8 mouse cellular contexts compared by ENCODE assay signal in genomic region chr15:85208332-85208731, GRCm38 (mm10). TPM values are rescaled to one million over a fixed set of nuclear protein-coding genes. Genes with fewer than 3 reads are reported as not detected.
A peak's percentile ranks its signal among the peaks of the same experiment; 100 is the strongest.
DNase-seq lines count a peak whose midpoint lies in the region; ATAC-seq and TF ChIP-seq lines count a peak whose summit lies in the region.

No protein-coding gene starts in this region.

- peak overlapping the region; percentile 77 for H3K27ac ChIP-seq in heart, embryonic 15.5 days
- H3K27ac ChIP-seq in heart, embryonic 16.5 days (ENCODE audit: low read length) = peak overlapping the region; percentile 76
- H3K27ac ChIP-seq in midbrain, embryonic 13.5 days = peak overlapping the region; percentile 75

- no peaks in the 10 kb centered on the region for H3K36me3 ChIP-seq in heart, embryonic 15.5 days
- H3K36me3 ChIP-seq in heart, embryonic 16.5 days (ENCODE audit: control insufficient read depth, insufficient read depth) = peaks cover 7% of the 10 kb centered on the region; the same call in 1 of the 2 replicates
- peaks cover 10% of the 10 kb centered on the region; the same call in 1 of the 2 replicates for H3K36me3 ChIP-seq in midbrain, embryonic 13.5 days

- H3K9me3 ChIP-seq in heart, embryonic 15.5 days (replicated peaks) = no peaks in the 10 kb centered on the region; the same call in 1 of the 2 replicates
- 0 out of 2 replicates have a peak, but pooled peaks cover 4% of the 10 kb centered on the region for H3K9me3 ChIP-seq in heart, embryonic 16.5 days (replicated peaks; ENCODE audit: control insufficient read depth, low read length)
- H3K9me3 ChIP-seq in midbrain, embryonic 13.5 days = no peaks in the 10 kb centered on the region; the same call in 1 of the 2 replicates

- peak overlapping the region; percentile 98 for H3K4me2 ChIP-seq in heart, embryonic 15.5 days
- peak overlapping the region; percentile 70 for H3K4me2 ChIP-seq in heart, embryonic 16.5 days (ENCODE audit: low read depth, low read length)
- H3K4me2 ChIP-seq in midbrain, embryonic 13.5 days (replicated peaks) = peak overlapping the region; percentile 83

- WGBS in heart, embryonic 15.5 days = 22% methylated on average over 10 of the region's 10 CpGs
- WGBS in heart, embryonic 16.5 days = 24% methylated on average over 10 of the region's 10 CpGs
- WGBS in midbrain, embryonic 13.5 days = 11% methylated on average over 10 of the region's 10 CpGs

- TF ChIP-seq POLR2A in brain, embryonic 14.5 days (IDR thresholded peaks at IDR 0.05; ENCODE audit: borderline replicate concordance, extremely low read depth, insufficient read depth, insufficient read length, poor library complexity, severe bottlenecking) = no peak

- ATAC-seq in heart, embryonic 15.5 days (replicated peaks; ENCODE audit: insufficient number of reproducible peaks, insufficient read depth, low FRiP score, low read depth) = no peak
- ATAC-seq in heart, embryonic 16.5 days (replicated peaks; ENCODE audit: extremely low read depth, insufficient read depth, low FRiP score) = no peak
- no peak for ATAC-seq in midbrain, embryonic 13.5 days

- peaks cover 41% of the 10 kb centered on the region for H3K4me1 ChIP-seq in heart, embryonic 15.5 days (replicated peaks)
- peaks cover 30% of the 10 kb centered on the region for H3K4me1 ChIP-seq in heart, embryonic 16.5 days (ENCODE audit: control insufficient read depth, insufficient read depth, low read length)
- peaks cover 30% of the 10 kb centered on the region for H3K4me1 ChIP-seq in midbrain, embryonic 13.5 days (replicated peaks)

- no peak for TF ChIP-seq CTCF in brain, embryonic 14.5 days (IDR thresholded peaks at IDR 0.05; ENCODE audit: borderline replicate concordance, extremely low read depth, insufficient read depth, insufficient read length)

- DNase-seq in heart, postnatal 25 days (ENCODE audit: low spot score) = no peak
- peak; percentile 46 for DNase-seq in brain, embryonic 14.5 days (ENCODE audit: low read depth)
- no peak for DNase-seq in urinary bladder, adult 2 months (ENCODE audit: low spot score)
- DNase-seq in frontal cortex, adult 2 months (ENCODE audit: extremely low spot score in 1 of 2, low spot score in 1 of 2) = no peak
- no peak for DNase-seq in ovary, postnatal 36 days (ENCODE audit: low spot score)

- intact Hi-C loops in heart, postnatal 25 days (cut with DNase I) = loop anchor here (5.0 kb wide), 1 partner anchor 34 kb away; no protein-coding TSS in a partner anchor

- H3K27me3 ChIP-seq in heart, embryonic 15.5 days = peaks cover 17% of the 10 kb centered on the region
- H3K27me3 ChIP-seq in heart, embryonic 16.5 days (ENCODE audit: control insufficient read depth, insufficient read depth, low read length) = peaks cover 8% of the 10 kb centered on the region; the same call in 1 of the 2 replicates
- H3K27me3 ChIP-seq in midbrain, embryonic 13.5 days = peaks cover 20% of the 10 kb centered on the region

- H3K4me3 ChIP-seq in heart, embryonic 15.5 days = peak overlapping the region; percentile 70
- peak overlapping the region; percentile 59 for H3K4me3 ChIP-seq in heart, embryonic 16.5 days (ENCODE audit: low read length)
- peak overlapping the region; percentile 51; the same call in 1 of the 2 replicates for H3K4me3 ChIP-seq in midbrain, embryonic 13.5 days (replicated peaks)

- 0 out of 2 replicates have a peak overlapping the region, but pooled peaks have one; percentile 26 for H3K9ac ChIP-seq in heart, embryonic 15.5 days
- peak overlapping the region; percentile 53 for H3K9ac ChIP-seq in heart, embryonic 16.5 days (ENCODE audit: low read length)
- peak overlapping the region; percentile 41; the same call in 1 of the 2 replicates for H3K9ac ChIP-seq in midbrain, embryonic 13.5 days (replicated peaks)

RNA-seq across cellular contexts. Expression of gene Fbln1, which starts 2.6 kb away (rescaled TPM):
- polyA plus RNA-seq in heart, embryonic 15.5 days (2015; fragmentation: Nextera tagmentation; extraction: Ambion mirVana) = 119 and 157 TPM in 2 replicates
- 10 to 100 TPM; 94.1 to 94.2 TPM for total RNA-seq in heart, postnatal 25 days (2021)
- polyA plus RNA-seq in brain, embryonic 14.5 days (2012; rRNA removed) = 52.7 and 59.3 TPM in 2 replicates
- 109 and 124 TPM in 2 replicates for polyA plus RNA-seq in heart, embryonic 16.5 days (2015; fragmentation: Nextera tagmentation; extraction: Ambion mirVana)
- polyA plus RNA-seq in midbrain, embryonic 13.5 days (2015; fragmentation: Nextera tagmentation; extraction: Ambion mirVana) = 51.3 and 53.9 TPM in 2 replicates
- 489 and 829 TPM in 2 replicates for polyA plus RNA-seq in urinary bladder, adult 2 months (2012; rRNA removed)
- 10.6 and 11.9 TPM in 2 replicates for polyA plus RNA-seq in frontal cortex, adult 2 months (2012; rRNA removed)
